Mouse (Mus musculus) lung, adult 2 months (tissue): ENCODE measurements around the gene Crmp1.

Experiments used
- CTCF ChIP-seq: fragments of 200-500 bp; IDR thresholded peaks from 2 replicates; pipeline ENCODE4 v1.5.1; 2011; ENCODE audit warnings: mild to moderate bottlenecking, low read length, control low read depth; ENCODE audit not compliant: insufficient read depth
- POLR2A ChIP-seq: fragments of 200-500 bp; IDR thresholded peaks from 2 replicates; pipeline ENCODE4 v1.6.1; 2011; ENCODE audit warnings: low read depth, mild to moderate bottlenecking, control low read depth, low read length, borderline replicate concordance; ENCODE audit errors: extremely low read depth

DNA sequence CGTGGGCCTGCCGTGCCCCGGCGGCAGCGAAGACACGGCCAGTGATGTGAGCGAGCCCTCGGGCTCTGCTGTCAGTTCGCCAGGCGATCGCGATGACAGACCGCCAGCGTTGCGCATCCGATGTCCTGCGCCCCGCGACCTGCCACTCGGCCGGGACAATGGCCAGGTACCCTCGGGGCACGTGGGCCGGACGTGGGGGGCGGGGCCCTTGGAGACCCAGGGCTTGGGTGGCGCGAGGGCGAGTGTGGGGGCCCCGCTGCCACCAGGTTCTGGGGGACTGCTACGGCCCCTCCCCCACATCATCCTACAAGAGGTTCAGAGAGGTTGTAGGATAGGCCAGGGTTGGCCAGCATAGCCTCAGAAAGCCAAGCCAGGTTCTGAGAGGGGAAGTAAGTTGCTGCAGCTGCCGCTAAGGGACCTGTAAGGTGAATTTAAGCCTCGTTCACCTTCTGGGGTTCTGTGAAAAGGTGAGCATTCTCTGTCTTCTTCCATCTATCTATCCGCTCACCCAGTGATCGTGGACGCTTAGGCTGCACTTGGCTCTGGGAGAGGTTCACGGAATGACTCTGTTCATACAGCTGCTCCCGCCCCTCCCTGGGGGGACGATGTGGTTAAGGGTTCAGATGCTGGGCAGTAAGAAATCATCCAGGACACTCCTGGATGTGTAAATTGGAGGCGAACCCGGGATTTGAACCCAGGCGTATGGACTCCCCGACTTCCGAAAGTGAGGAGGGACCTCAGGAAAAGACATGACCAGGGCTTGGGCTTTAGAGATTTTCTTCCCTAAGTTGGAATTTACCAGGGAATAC is 824 bp downstream of the Crmp1 start:
- TF ChIP-seq CTCF (no peak), POLR2A (no peak)
